Mouse (Mus musculus) hindbrain, embryonic 12.5 days (tissue): ENCODE measurements around the gene Itga9. TPM values are rescaled to one million over a fixed set of nuclear protein-coding genes. Genes with fewer than 3 reads are reported as not detected.

Experiments
- ATAC-seq: fragments of 200-750 bp; cut with Nextera tagmentation; 2 replicates; pipeline ENCODE4 v1.8.0; 2017; ENCODE audit warnings: moderate TSS enrichment; ENCODE audit not compliant: low FRiP score
- H3K27ac ChIP-seq: fragments of 300-500 bp; sonication (generic); 2 replicates; pipeline ENCODE4 v1.5.1; 2016; ENCODE audit warnings: mild to moderate bottlenecking
- H3K27me3 ChIP-seq: fragments of 300-500 bp; sonication (generic); 2 replicates; pipeline ENCODE4 v1.6.1; 2016; ENCODE audit warnings: mild to moderate bottlenecking
- H3K36me3 ChIP-seq: fragments of 300-500 bp; sonication (generic); 2 replicates; pipeline ENCODE4 v1.6.1; 2016; ENCODE audit warnings: mild to moderate bottlenecking
- H3K4me1 ChIP-seq: fragments of 300-500 bp; sonication (generic); 2 replicates; pipeline ENCODE4 v1.6.1; 2016
- H3K4me2 ChIP-seq: fragments of 300-500 bp; sonication (generic); replicated peaks from 2 replicates; pipeline ENCODE4 v1.6.1; 2016; ENCODE audit warnings: mild to moderate bottlenecking
- H3K4me3 ChIP-seq: fragments of 300-500 bp; sonication (generic); 2 replicates; pipeline ENCODE4 v1.5.1; 2016; ENCODE audit warnings: mild to moderate bottlenecking
- H3K9ac ChIP-seq: fragments of 300-500 bp; sonication (generic); 2 replicates; pipeline ENCODE4 v1.6.1; 2016; ENCODE audit warnings: mild to moderate bottlenecking, moderate library complexity
- H3K9me3 ChIP-seq: fragments of 300-500 bp; sonication (generic); replicated peaks from 2 replicates; pipeline ENCODE4 v1.6.1; 2016; ENCODE audit warnings: mild to moderate bottlenecking
- WGBS: fragments of 180-500 bp; shearing (Covaris S2); methylation state at CpG from one replicate; pipeline ENCODE4 v1.1.7; 2016; 5-methylcytosine and 5-hydroxymethylcytosine counted together
- polyA plus RNA-seq: library from polyadenylated mRNA; unstranded; fragments of >200 nt; fragmentation: Nextera tagmentation; extraction: Ambion mirVana; gene quantifications from 2 replicates; pipeline ENCODE4 v1.2.1, GENCODE M21; 2016

Gene Itga9
- polyA plus RNA-seq, 1 experiment from 2014 or later, result 12.4 TPM

- Histone ChIP-seq H3K4me3 (no peak overlapping the region), H3K27ac (no peak overlapping the region), H3K4me2 (no peak overlapping the region), H3K36me3 (no peaks in the 10 kb centered on the region), H3K9ac (no peak overlapping the region), H3K27me3 (no peaks in the 10 kb centered on the region), H3K9me3 (no peaks in the 10 kb centered on the region), H3K4me1 (peaks cover 9% of the 10 kb centered on the region)
- no peak for ATAC-seq
- 65% methylated on average over 7 of the region's 7 CpGs for WGBS
These were observed 53.8 kb downstream of the Itga9 start for GRCm38 (mm10) chr9:118660259-118660658.

GRCm38 (mm10) chr9:118662026-118662425 lies 55.5 kb downstream of the Itga9 start:
- Histone ChIP-seq H3K27me3 (no peaks in the 10 kb centered on the region), H3K4me1 (peaks cover 9% of the 10 kb centered on the region), H3K27ac (no peak overlapping the region), H3K4me2 (no peak overlapping the region), H3K4me3 (no peak overlapping the region), H3K36me3 (no peaks in the 10 kb centered on the region), H3K9me3 (no peaks in the 10 kb centered on the region), H3K9ac (no peak overlapping the region)
- WGBS, result 92% methylated on average over 8 of the region's 8 CpGs
- ATAC-seq, result no peak

DNA sequence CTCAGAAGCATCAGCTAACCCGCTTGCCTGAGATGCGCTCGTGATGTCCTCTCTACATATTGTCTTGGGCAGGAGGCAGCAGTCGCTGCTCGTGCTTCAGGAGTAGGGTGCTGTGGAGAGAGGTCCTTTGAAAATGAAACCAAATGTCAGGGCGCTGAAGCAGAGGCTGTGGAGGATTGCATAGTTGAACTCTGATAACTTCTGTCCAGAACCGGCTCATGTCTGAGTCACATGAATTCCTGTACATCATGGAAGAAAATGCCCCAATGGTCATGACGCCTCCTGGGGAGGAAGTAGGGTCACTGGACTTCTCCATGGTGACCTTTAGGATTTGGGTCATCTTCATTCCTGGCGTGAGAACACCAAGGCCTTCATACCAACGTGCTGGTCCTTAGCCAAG lies 56.0 kb downstream of the Itga9 start:
- H3K36me3 ChIP-seq, result no peaks in the 10 kb centered on the region
- H3K4me1 ChIP-seq, result peaks cover 9% of the 10 kb centered on the region
- no peak overlapping the region for H3K4me2 ChIP-seq
- no peaks in the 10 kb centered on the region for H3K27me3 ChIP-seq
- H3K9me3 ChIP-seq, result no peaks in the 10 kb centered on the region
- no peak overlapping the region for H3K4me3 ChIP-seq
- H3K9ac ChIP-seq, result no peak overlapping the region
- no peak for ATAC-seq
- WGBS, result 90% methylated on average over 10 of the region's 10 CpGs
- H3K27ac ChIP-seq, result no peak overlapping the region

GRCm38 (mm10) chr9:118663938-118664337 lies 57.4 kb downstream of the Itga9 start:
- H3K27ac ChIP-seq, result no peak overlapping the region
- H3K9me3 ChIP-seq, result no peaks in the 10 kb centered on the region
- no peaks in the 10 kb centered on the region for H3K36me3 ChIP-seq
- ATAC-seq, result 0 out of 2 replicates have a peak, but pooled peaks have one; percentile 26
- no peak overlapping the region for H3K9ac ChIP-seq
- WGBS, result 57% methylated on average over 6 of the region's 6 CpGs
- H3K4me3 ChIP-seq, result no peak overlapping the region
- H3K4me1 ChIP-seq, result peaks cover 9% of the 10 kb centered on the region
- H3K27me3 ChIP-seq, result no peaks in the 10 kb centered on the region
- no peak overlapping the region for H3K4me2 ChIP-seq

- no peaks in the 10 kb centered on the region for H3K27me3 ChIP-seq
- WGBS, result 81% methylated on average over 3 of the region's 3 CpGs
- H3K27ac ChIP-seq, result no peak overlapping the region
- H3K9ac ChIP-seq, result no peak overlapping the region
- peaks cover 5% of the 10 kb centered on the region; the same call in 1 of the 2 replicates for H3K36me3 ChIP-seq
- H3K9me3 ChIP-seq, result no peaks in the 10 kb centered on the region
- peaks cover 9% of the 10 kb centered on the region for H3K4me1 ChIP-seq
- no peak for ATAC-seq
- no peak overlapping the region for H3K4me3 ChIP-seq
- no peak overlapping the region for H3K4me2 ChIP-seq
These were observed 59.6 kb downstream of the Itga9 start for GRCm38 (mm10) chr9:118666069-118666468.

GRCm38 (mm10) chr9:118669696-118670095 lies 63.2 kb downstream of the Itga9 start:
- Histone ChIP-seq H3K9ac (no peak overlapping the region), H3K4me1 (no peaks in the 10 kb centered on the region), H3K27me3 (no peaks in the 10 kb centered on the region), H3K27ac (no peak overlapping the region), H3K36me3 (peaks cover 5% of the 10 kb centered on the region; the same call in 1 of the 2 replicates), H3K9me3 (no peaks in the 10 kb centered on the region), H3K4me3 (no peak overlapping the region), H3K4me2 (no peak overlapping the region)
- no peak for ATAC-seq
- WGBS, result 68% methylated on average over 3 of the region's 3 CpGs

GRCm38 (mm10) chr9:118674277-118674676 lies 67.8 kb downstream of the Itga9 start:
- no peak overlapping the region for H3K4me3 ChIP-seq
- peaks cover 17% of the 10 kb centered on the region for H3K4me1 ChIP-seq
- no peak overlapping the region for H3K9ac ChIP-seq
- H3K27ac ChIP-seq, result no peak overlapping the region
- H3K36me3 ChIP-seq, result peaks cover 5% of the 10 kb centered on the region; the same call in 1 of the 2 replicates
- H3K9me3 ChIP-seq, result no peaks in the 10 kb centered on the region
- no peak for ATAC-seq
- H3K4me2 ChIP-seq, result no peak overlapping the region
- H3K27me3 ChIP-seq, result no peaks in the 10 kb centered on the region
- WGBS, result 71% methylated on average over 12 of the region's 12 CpGs

- H3K4me3 ChIP-seq, result no peak overlapping the region
- no peak for ATAC-seq
- no peak overlapping the region for H3K9ac ChIP-seq
- H3K4me1 ChIP-seq, result peaks cover 17% of the 10 kb centered on the region
- H3K4me2 ChIP-seq, result no peak overlapping the region
- no peaks in the 10 kb centered on the region for H3K9me3 ChIP-seq
- no peaks in the 10 kb centered on the region for H3K27me3 ChIP-seq
- WGBS, result 88% methylated on average over 22 of the region's 22 CpGs
- 0 out of 2 replicates have a peak, but pooled peaks cover 3% of the 10 kb centered on the region for H3K36me3 ChIP-seq
- no peak overlapping the region for H3K27ac ChIP-seq
These were observed 68.3 kb downstream of the Itga9 start for GRCm38 (mm10) chr9:118674761-118675160.

- Histone ChIP-seq H3K4me2 (no peak overlapping the region), H3K27ac (no peak overlapping the region), H3K9ac (no peak overlapping the region), H3K27me3 (no peaks in the 10 kb centered on the region), H3K4me3 (no peak overlapping the region), H3K36me3 (no peaks in the 10 kb centered on the region), H3K9me3 (no peaks in the 10 kb centered on the region), H3K4me1 (peaks cover 17% of the 10 kb centered on the region)
- ATAC-seq, result no peak
- WGBS, result 93% methylated on average over 8 of the region's 8 CpGs
These were observed 69.2 kb downstream of the Itga9 start for GRCm38 (mm10) chr9:118675573-118676170.

- WGBS, result 81% methylated on average over 8 of the region's 8 CpGs
- no peak for ATAC-seq
These were observed 70.2 kb downstream of the Itga9 start for GRCm38 (mm10) chr9:118676692-118677091.

DNA sequence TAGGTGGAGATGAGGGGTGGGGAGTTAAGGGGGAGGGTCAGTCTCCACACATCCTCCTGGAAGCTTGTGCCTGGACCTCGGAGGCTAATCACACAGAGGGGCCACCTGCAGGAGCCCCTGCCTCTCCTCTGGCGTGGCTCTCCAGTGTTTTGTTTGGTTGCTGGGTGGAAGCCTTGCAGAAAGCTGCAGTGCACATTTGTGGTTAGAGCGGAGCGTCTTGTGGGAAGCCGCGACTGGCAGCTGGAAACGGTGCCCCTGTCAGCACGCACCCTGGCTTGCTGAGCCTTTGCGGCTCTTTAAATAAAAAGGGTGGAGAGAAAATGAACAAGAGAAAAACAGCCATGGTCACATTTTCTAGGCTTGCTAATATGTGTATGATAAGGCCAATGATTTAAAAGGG lies 70.9 kb downstream of the Itga9 start:
- H3K9ac ChIP-seq, result no peak overlapping the region
- no peak overlapping the region for H3K4me2 ChIP-seq
- no peaks in the 10 kb centered on the region for H3K9me3 ChIP-seq
- no peak overlapping the region for H3K4me3 ChIP-seq
- H3K27ac ChIP-seq, result 0 out of 2 replicates have a peak overlapping the region, but pooled peaks have one; percentile 1
- 48% methylated on average over 9 of the region's 9 CpGs for WGBS
- no peaks in the 10 kb centered on the region for H3K36me3 ChIP-seq
- peaks cover 17% of the 10 kb centered on the region for H3K4me1 ChIP-seq
- no peaks in the 10 kb centered on the region for H3K27me3 ChIP-seq
- ATAC-seq, result no peak

More at GRCm38 (mm10) chr9:118676692-118677091, 70.2 kb downstream of the Itga9 start:
- H3K9me3 ChIP-seq, result no peaks in the 10 kb centered on the region
- H3K4me3 ChIP-seq, result no peak overlapping the region
- 0 out of 2 replicates have a peak overlapping the region, but pooled peaks have one; percentile 1 for H3K27ac ChIP-seq
- no peaks in the 10 kb centered on the region for H3K27me3 ChIP-seq
- H3K9ac ChIP-seq, result no peak overlapping the region
- no peaks in the 10 kb centered on the region for H3K36me3 ChIP-seq
- no peak overlapping the region for H3K4me2 ChIP-seq
- H3K4me1 ChIP-seq, result peaks cover 17% of the 10 kb centered on the region

GRCm38 (mm10) chr9:118678020-118678750 lies 71.7 kb downstream of the Itga9 start:
- WGBS, result 54% methylated on average over 15 of the region's 15 CpGs
- Histone ChIP-seq H3K27ac (peak overlapping the region; percentile 17; the same call in 1 of the 2 replicates), H3K9me3 (no peaks in the 10 kb centered on the region), H3K4me2 (no peak overlapping the region), H3K4me1 (peaks cover 17% of the 10 kb centered on the region), H3K4me3 (no peak overlapping the region), H3K9ac (no peak overlapping the region), H3K36me3 (no peaks in the 10 kb centered on the region), H3K27me3 (no peaks in the 10 kb centered on the region)
- ATAC-seq, result no peak
